Mouse (Mus musculus) stomach, postnatal 0 days (tissue): ENCODE measurements around the gene Kctd13. TPM values are rescaled to one million over a fixed set of nuclear protein-coding genes. Genes with fewer than 3 reads are reported as not detected.

Experiments
- ATAC-seq: fragments of 200-750 bp; cut with Nextera tagmentation; 2 replicates; pipeline ENCODE4 v1.8.0; 2017; ENCODE audit not compliant: low FRiP score, low TSS enrichment
- DNase-seq: peaks from one replicate; pipeline ENCODE4 v3.0.0-alpha.2; 2016; ENCODE audit warnings: low spot score
- H3K27ac ChIP-seq: fragments of 300-500 bp; sonication (generic); replicated peaks from 2 replicates; pipeline ENCODE4 v1.5.1; 2014; ENCODE audit warnings: mild to moderate bottlenecking, control low read depth
- H3K27me3 ChIP-seq: fragments of 300-500 bp; sonication (generic); 2 replicates; pipeline ENCODE4 v1.6.1; 2014; ENCODE audit warnings: low read length; ENCODE audit not compliant: control insufficient read depth, insufficient read depth
- H3K36me3 ChIP-seq: fragments of 300-500 bp; sonication (generic); 2 replicates; pipeline ENCODE4 v1.6.1; 2014; ENCODE audit warnings: low read length, mixed read lengths; ENCODE audit not compliant: control insufficient read depth, insufficient read depth
- H3K4me1 ChIP-seq: fragments of 300-500 bp; sonication (generic); replicated peaks from 2 replicates; pipeline ENCODE4 v1.6.1; 2014; ENCODE audit warnings: antibody characterized with exemption; ENCODE audit not compliant: control insufficient read depth, insufficient read depth
- H3K4me2 ChIP-seq: fragments of 300-500 bp; sonication (generic); replicated peaks from 2 replicates; pipeline ENCODE4 v1.6.1; 2014; ENCODE audit warnings: low read depth, mild to moderate bottlenecking, control low read depth, moderate library complexity
- H3K4me3 ChIP-seq: fragments of 300-500 bp; sonication (generic); 2 replicates; pipeline ENCODE4 v1.5.1; 2014; ENCODE audit warnings: low read depth, low read length, control low read depth
- H3K9ac ChIP-seq: fragments of 300-500 bp; sonication (generic); 2 replicates; pipeline ENCODE4 v1.6.1; 2014; ENCODE audit warnings: mild to moderate bottlenecking, low read length, control low read depth, mixed read lengths
- H3K9me3 ChIP-seq: fragments of 300-500 bp; sonication (generic); 2 replicates; pipeline ENCODE4 v1.6.1; 2016; ENCODE audit warnings: low read length; ENCODE audit not compliant: control insufficient read depth
- CTCF ChIP-seq: IDR thresholded peaks from 2 replicates; pipeline ENCODE4 v1.5.1; 2016; ENCODE audit warnings: antibody characterized with exemption, low read depth, mild to moderate bottlenecking, moderate library complexity
- EP300 ChIP-seq: optimal IDR thresholded peaks from 2 replicates; pipeline ENCODE3; 2016; ENCODE audit warnings: antibody characterized with exemption
- WGBS: fragments of 180-500 bp; shearing (Covaris S2); extraction: QIAGEN DNeasy Blood & Tissue Kit; methylation state at CpG from one replicate; pipeline ENCODE4 v1.1.7; 2014; 5-methylcytosine and 5-hydroxymethylcytosine counted together
- polyA plus RNA-seq: library from polyadenylated mRNA; unstranded; fragments of >200 nt; fragmentation: Nextera tagmentation; extraction: Ambion mirVana; gene quantifications from 2 replicates; pipeline ENCODE4 v1.2.1, GENCODE M21; 2015

The Kctd13 gene
- polyA plus RNA-seq, 1 experiment from 2014 or later = 10.2 TPM

DNA sequence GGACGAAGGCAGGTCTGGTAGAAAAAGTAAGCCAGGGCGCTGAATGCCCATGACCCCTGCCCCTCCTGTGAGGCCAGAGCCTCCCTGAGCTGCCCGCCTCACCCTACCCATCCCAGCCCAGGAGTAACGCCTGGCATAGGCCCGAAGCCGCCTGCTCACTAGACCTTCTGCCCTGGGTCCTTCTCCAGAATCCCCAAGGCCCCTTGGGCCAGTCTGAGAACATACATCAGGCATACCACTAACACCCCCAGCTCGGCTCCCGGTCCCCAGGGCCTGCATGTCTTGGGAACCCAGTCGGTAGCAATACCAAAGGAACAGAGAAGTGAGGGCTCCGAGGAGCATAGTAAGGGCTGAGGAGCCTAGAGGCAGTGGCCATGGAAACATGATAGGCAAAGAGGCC lies 19.9 kb downstream of the Kctd13 start:
- ATAC-seq = no peak

DNA sequence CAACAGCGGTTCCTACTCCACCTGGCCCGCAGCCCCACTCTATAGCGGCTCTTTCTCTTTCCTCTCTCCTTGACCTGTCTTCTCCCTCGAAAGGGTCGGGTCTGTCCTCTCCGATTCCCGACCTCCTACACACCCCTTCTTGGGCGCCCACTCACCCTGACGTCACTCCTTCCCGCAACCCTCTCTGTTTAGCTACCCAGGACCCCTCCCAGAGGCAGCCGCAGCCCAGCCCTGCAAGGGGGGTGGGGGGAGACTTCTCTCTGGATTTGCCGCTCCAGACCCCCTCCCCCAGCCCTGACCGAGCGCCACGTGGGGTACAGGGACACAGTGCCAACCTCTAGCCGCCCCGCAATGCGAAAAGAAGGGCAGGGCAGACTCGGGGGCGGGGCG lies 20.7 kb downstream of the Kctd13 start, which contains the start of gene Asphd1:
Asphd1 (minus strand) TSS at position 180 of the 390 bp plus-strand sequence.
- no peak within 1 kb of the TSS for H3K27ac ChIP-seq
- H3K4me3 ChIP-seq = peak within 1 kb of the TSS; percentile 41
- H3K4me1 ChIP-seq = no peaks in the 10 kb centered on the region
- 2% methylated on average over 21 of the region's 21 CpGs for WGBS
- H3K9ac ChIP-seq = no peak within 1 kb of the TSS
- DNase-seq (no peak), ATAC-seq (peak; percentile 58)
- H3K4me2 ChIP-seq = peak within 1 kb of the TSS; percentile 95
- H3K27me3 ChIP-seq = no peaks in the 10 kb centered on the region
- TF ChIP-seq EP300 (no peak), CTCF (no peak)
- H3K36me3 ChIP-seq = no peaks in the 10 kb centered on the region
- H3K9me3 ChIP-seq = no peaks in the 10 kb centered on the region

More for the DNA sequence above, 19.9 kb downstream of the Kctd13 start:
- Histone ChIP-seq H3K9me3 (no peaks in the 10 kb centered on the region), H3K4me2 (no peak overlapping the region), H3K4me3 (no peak overlapping the region), H3K27me3 (no peaks in the 10 kb centered on the region), H3K9ac (no peak overlapping the region), H3K4me1 (no peaks in the 10 kb centered on the region), H3K27ac (no peak overlapping the region), H3K36me3 (no peaks in the 10 kb centered on the region)
- no peak for TF ChIP-seq CTCF
- no peak for DNase-seq
- WGBS = 86% methylated on average over 10 of the region's 10 CpGs

DNA sequence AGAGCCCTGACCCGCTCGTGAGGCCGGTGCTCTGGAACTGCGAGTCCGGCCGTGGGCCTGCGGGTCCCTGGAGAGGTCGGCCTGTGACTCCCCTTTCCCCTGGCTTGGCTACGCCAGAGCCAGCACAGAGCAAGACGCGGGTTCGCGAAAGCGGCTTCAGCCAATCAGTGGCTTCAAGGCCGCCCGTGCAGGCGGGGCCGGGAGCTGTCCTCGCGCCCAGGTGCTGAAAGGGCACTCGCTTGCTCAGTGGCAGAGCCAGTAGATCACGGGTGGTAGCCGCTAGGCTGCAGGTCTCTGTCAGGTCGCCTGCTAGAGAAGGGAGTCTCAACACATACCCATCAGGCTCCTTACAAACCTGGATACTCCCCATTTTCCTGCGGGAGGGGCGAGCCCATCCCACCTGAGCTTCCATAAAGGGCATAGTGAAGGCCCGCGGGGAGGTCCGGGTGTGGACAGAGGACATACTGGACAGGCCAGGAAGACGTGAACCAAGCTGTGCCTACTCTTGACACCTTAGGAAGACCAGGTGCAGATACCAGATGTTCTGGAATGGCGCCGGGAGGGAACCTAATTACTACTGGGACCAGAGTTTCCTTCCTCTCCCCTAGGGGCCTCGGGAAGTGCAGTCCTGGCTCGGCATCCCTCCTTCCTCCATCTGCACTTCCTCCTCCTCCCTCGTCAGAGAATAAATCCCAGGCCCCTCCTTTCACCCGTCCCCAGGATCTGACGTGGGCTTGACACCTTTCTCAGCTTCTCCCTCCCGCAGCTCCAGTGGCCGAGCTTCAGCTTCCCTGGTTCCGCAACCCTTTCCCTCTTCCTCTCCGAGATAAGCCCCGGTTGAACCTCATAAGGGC lies 21.3 kb downstream of the Kctd13 start, which contains the start of gene Sez6l2:
Sez6l2 (plus strand) TSS at position 771 of the 854 bp plus-strand sequence.
- WGBS = under 1% methylated on average over 41 of the region's 42 CpGs
- Histone ChIP-seq H3K4me1 (no peaks in the 10 kb centered on the region), H3K36me3 (no peaks in the 10 kb centered on the region), H3K27ac (no peak within 1 kb of the TSS), H3K9ac (no peak within 1 kb of the TSS), H3K9me3 (no peaks in the 10 kb centered on the region), H3K27me3 (no peaks in the 10 kb centered on the region), H3K4me3 (peak within 1 kb of the TSS; percentile 41), H3K4me2 (peak within 1 kb of the TSS; percentile 95)
- DNase-seq (peak; percentile 93), ATAC-seq (peak; percentile 83)
- TF ChIP-seq EP300 (no peak), CTCF (peak; percentile 1; the same call in 1 of the 2 replicates)

DNA sequence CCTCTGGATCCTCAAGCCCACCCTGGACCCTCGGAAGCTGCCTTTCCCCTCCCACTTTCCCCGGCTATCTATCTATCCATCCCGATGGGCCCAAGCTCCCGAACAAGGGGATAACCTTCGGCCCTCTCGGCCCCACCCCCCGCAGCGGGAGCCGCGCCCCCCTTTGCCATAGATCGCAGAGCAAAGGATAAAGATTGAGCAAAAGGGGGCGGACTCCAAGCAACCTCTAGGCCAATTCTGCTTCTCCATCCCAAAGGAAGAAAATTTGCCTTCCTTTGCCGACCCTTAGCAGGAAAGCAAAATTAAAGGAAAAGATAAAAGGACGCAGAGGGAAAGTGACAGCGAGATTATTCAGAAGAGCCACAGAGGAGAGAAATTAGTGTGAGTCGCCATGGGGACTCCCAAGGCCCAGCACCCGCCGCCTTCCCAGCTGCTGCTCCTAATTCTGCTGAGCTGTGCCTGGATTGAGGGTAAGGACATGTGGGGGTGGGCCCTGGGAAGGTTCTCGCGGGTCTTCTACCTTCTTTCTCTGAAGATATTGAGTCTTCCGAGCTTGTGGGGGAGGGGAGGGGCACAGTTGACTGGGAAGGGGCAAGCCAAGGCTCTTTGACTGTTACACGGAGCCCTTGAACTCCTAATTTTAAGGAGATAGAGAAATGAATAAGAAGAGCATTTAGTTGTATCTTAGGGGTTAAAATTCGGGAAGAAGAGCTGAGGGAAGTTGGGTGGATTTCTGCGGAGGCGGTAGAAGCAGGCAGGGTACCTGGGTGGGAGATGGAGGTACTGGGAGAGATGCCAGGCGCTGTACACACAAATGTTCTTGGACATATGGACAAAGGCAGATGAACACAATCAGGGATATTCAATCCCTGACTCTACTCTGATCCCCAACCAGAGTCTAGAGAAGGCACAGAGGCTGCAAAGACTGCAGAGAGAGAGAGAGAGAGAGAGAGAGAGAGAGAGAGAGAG lies 22.3 kb downstream of the Kctd13 start:
- TF ChIP-seq EP300 (no peak), CTCF (no peak)
- Histone ChIP-seq H3K36me3 (no peaks in the 10 kb centered on the region), H3K27ac (no peak overlapping the region), H3K9ac (no peak overlapping the region), H3K27me3 (no peaks in the 10 kb centered on the region), H3K4me2 (no peak overlapping the region), H3K9me3 (no peaks in the 10 kb centered on the region), H3K4me3 (no peak overlapping the region), H3K4me1 (no peaks in the 10 kb centered on the region)
- 7% methylated on average over 26 of the region's 26 CpGs for WGBS
- no peak for ATAC-seq
- DNase-seq = no peak

DNA sequence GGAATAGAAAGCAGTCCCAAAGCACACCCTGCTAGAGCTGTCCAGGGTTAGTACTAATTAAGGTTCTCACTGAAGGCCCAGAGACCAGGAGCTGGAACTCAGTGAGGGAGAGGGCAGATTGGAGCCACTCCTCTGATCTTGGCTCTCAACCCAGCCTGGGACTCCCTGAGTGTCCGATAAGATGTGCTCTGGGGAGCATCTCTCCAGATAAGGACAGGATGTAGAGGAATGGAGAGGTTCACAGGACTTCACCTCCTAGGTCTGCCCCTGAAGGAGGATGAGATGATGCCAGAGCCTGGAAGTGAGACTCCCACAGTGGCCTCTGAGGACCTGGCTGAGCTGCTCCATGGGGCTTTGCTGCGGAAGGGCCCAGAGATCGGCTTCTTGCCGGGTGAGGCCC lies 23.1 kb downstream of the Kctd13 start:
- Histone ChIP-seq H3K9me3 (no peaks in the 10 kb centered on the region), H3K36me3 (no peaks in the 10 kb centered on the region), H3K4me3 (no peak overlapping the region), H3K27ac (no peak overlapping the region), H3K9ac (no peak overlapping the region), H3K4me2 (no peak overlapping the region), H3K4me1 (no peaks in the 10 kb centered on the region), H3K27me3 (no peaks in the 10 kb centered on the region)
- 26% methylated on average over 4 of the region's 4 CpGs for WGBS
- no peak for ATAC-seq
- no peak for TF ChIP-seq EP300
- no peak for TF ChIP-seq CTCF
- no peak for DNase-seq
